Mouse (Mus musculus) MEL-GATA-1-ER (cell line): ENCODE measurements around the gene Mpped2.

Experiments used
- DNase-seq: peaks from one replicate; pipeline ENCODE4 v3.0.0-alpha.2; 2012; ENCODE audit warnings: low read depth; ENCODE audit errors: extremely low read depth

Mpped2 gene

DNA sequence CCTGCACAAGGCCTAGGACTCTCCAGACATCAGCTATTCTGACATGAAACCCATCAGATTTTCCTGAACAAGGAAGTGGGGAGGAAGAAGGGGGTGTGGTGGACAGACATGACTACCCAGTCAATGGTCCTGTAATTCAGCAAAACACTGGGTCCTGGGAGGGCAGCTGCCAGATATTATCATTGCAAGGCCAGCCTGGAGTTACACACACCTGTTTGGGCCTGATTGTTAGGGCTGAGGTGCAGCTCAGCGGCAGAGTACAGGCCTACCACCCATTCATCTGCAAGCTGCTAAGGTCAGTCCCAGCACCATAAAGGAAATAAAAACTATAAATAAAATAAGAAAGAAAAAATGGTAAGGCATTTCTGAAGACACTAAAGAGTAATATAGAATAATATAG is 52.3 kb downstream of the Mpped2 start:
- DNase-seq: no peak

DNA sequence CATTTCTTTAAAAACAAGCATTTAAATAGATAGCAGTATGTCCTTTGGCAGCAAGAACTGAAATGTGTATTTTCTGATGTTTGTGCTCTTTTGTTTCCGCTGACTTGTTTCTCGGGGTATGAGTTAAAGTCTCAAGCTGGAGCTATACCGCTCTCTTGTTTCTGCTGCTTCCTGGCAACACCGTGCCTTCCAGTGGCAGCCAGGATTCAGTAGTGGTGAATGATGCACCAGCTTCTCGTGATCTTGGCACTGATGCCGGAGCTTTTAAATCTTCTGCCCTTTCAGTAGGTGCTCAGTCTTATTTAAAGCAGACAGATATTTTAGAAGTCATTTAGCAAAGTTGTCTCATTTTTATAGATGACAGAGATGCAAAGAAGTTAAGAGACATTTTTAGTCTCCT is 53.1 kb downstream of the Mpped2 start:
- DNase-seq: no peak

DNA sequence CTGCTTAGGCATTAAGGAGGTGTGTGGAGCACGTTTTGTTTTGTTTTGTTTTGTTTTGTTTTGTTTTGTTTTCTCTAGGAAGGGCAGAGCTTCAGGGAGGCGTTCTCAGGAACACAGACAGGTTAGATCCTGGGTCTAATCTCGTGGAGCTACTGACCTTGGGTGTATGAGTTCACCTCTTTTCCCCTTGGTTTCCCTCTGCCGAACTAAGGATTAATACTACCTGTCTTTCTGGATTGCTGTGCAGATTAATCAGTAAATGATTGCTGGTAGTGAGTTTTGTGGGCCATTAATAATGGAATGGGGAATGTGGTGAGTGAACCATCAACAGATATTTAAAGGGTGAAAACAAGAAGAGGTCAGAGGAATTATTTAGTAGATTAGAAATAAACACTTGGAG is 53.8 kb downstream of the Mpped2 start:
- no peak for DNase-seq

DNA sequence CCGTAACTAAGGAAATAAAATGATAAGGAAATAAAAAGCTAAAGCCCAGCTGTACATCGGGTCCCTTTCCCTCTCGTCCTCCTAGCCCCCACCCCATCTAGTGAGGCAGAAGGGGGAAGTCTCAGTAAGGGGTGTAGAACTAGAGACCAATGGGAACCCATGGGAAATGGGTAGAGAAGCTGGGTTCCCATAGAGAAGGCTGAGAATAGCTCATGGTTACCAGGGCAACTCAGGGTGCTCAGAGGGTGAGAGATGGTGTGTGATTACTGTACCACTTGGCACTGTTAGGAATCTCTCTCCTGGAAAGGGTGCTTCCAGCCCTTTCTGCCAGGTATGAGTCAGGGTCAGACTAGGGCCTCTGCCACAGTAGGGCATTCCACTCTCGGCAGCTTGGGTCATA is 54.3 kb downstream of the Mpped2 start:
- DNase-seq: no peak

DNA sequence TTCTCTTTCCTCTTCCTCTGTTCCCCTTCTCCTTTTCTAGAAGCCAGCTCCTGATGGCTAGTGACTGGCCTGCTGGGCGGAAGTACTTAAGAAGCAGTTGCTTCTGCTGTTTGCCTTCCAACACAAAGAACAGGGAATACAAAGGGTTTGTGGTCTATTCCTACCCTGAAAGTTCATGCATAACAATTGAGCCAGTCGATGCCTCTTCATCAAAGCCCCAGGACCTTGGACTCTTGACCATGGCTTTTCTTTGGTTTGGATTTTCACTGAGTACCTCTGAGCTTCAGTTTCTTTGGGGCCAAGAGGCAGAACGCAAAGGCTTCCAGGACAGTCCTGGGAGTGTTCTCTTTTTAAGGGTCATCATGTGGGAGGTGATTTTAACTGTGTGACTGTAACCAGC is 57.8 kb downstream of the Mpped2 start:
- no peak for DNase-seq

DNA sequence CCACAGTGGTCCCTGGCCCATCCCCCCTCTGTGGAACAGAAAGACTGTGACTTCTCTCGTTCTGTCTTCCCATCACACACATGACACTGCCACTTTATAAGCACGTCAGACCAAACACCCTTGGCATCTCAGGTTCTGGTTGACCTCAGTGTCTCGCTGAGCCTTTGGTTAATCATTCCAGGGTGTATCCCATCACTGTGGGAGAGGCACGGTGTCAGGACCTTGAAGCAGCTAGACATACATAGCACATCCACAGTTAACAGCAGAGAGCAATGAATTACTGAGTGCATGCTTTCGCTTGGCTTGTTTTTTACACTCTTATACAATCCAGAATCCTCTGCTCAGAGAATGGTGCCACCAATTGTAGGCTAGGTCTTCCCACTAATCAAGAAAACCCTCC is 60.6 kb downstream of the Mpped2 start:
- DNase-seq: no peak

DNA sequence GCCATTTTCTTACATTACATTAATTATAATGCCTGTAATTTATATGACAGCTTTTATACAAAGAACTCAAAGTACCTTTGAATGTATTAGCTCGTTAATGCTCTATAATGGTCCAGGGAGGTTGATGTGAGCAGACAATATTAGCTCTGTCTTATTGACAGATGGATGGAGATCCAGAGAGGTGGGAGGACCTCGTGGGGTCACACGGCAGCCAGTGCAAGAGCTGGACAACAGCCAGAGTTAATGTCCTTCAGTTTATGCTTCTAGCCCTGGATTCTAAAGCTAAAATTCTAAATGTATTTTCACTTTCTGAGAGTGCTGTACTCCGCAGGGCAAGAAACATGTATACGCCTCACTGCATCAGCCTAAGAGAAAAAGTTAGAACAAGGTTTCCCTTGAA is 61.6 kb downstream of the Mpped2 start:
- DNase-seq: no peak

DNA sequence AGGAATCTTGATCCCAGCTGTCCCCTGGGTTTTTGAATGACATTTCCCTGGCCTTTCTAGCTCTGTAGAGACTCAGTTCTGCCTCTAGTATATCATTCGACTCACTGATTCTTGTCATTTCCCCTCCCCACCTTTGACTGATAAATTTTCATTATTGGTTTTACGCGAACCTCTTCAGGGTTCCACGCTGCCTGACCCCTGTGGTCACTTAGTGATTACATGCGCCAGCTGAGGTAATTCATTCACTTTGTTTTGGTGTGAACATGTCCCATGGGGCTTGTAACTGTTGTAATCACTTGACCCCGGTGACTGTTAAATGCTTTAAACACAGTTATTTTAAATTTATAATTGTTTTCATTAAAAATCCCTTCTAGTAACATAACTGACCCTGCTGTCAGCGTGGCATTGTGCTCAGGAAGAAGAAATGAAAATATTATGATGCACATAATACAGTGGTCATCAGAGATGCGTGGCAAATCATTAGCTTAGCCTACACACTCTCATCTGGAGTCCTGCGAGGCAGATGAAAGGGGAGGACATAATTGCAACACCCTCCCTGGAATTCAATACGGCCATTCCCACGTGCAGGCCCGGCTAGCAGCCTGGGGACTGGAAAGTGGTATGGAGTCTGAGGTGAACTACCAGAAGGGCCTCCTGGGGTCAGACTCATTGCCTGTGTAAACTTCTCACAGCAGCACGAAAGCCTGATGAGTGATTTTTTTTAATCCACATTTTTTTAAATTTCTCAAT is 63.5 kb downstream of the Mpped2 start:
- no peak for DNase-seq

DNA sequence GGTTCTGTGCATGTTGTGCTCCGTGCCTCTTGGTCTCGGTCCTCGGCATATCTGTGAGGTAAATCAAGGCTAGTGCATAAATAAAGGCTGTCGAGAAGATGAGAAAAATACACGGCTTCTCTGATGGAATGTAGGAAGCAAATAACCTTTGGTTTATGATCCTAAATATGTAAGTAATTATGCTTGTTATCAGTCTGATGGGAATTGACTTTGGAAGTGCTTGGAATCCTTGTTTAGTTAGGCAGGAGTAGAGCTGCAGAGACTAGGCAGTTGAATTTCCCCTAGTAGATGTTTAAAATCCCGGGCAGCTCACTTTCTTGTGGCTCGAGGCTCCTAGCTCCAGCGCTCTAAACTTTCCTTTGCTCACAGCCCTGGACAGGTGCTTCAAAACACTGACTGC is 69.9 kb downstream of the Mpped2 start:
- DNase-seq: no peak

DNA sequence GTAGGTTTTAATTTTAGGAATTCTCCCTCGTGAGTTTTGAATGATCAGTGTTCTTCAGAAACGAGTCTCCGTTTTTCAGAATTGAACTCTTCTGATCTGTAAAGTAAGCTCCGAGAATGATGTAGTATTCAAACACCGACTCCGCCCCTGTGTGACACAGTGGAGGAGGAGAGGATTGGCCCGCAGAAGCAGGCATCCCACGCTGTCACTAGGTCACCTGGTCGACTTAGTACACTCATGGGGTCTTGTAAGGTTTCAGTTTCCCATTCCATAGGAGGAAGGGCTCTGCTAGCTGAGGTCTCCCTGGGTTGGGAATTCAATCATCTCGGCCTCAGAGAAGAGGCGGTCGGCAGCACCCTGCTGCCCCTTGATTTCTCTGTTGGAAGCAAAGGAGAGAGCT is 76.2 kb downstream of the Mpped2 start:
- no peak for DNase-seq

DNA sequence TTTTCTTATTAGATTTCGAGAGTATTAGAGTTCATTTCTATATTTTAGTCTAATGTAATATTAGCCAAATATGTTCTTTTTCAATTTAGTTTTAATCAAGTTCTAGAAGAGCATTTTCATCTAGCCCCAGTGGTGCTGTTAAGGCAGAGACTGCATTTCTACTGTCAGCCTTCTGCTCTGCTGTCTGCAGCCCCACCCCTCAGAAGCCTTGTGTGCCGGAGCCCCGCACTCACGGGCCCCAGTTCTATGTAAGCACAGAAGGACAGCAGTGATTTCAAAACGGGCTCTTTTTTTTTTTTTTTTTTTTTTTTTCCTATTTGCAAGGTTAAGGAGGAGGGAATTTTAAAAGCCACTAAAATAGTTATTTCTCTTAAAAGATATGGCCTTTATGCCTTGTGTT is 79.6 kb downstream of the Mpped2 start:
- DNase-seq: no peak

DNA sequence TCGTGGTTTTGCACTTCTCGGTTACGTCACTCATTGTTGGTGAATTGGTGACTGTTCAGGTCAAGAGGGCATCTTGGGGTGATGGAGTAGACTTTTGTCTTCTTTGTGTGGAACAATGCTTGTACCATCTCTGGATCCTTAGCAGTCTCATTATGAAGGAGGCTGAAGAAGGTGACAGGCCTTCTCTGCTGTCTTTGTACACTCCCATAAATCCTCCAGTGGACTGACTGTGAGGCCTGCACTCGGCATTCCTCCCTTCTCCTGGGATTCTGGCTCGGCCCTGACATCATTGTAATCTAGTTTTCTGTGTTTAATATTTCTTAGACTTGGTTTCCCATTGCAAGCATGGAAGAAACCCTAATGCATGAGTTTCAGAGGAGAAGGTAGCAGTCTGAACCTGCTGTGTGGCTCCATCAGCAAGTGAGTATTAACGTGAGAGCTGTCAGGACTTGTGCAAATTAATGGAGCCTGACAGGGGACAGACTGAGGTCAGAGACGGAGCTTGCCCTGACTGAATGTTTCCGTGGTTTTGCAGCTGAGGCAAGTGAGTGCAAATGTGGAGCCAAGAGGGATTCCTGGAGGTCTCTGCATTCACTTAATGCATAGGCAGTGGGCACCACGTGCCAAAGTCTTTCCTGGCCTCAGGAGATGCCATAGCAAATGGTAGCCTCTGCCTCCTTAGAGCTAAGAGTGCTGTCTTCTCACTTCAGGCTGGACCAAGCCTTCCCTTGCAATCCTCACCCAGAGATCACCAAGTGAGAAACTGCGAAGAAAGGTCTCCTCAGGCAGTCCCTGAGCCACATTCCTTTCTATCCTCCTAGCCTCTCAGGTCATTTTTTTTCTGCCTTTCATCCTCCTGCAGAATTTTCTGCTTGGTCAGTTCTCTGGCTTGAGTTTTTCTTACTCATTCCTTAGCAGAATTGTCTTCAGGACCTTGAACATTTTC is 81.5 kb downstream of the Mpped2 start:
- DNase-seq: no peak

DNA sequence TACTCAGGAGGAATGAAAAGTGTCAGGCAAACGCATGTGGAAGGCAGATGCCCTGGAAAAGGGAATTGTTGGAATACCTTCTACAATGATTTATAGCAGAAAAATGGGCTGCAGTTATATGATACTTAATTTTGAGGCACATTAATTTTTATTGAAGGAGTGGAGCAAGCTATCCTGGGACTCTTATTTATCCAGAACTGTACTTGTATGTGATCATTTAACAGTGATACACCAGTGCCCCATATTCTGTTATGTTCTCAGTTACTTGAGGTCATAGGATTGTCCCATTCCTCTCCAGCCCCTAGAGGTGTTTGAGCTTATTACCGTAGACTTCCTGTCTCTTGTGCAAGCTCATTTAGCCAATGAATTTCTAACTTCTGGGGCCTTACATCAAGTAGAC is 82.9 kb downstream of the Mpped2 start:
- no peak for DNase-seq

DNA sequence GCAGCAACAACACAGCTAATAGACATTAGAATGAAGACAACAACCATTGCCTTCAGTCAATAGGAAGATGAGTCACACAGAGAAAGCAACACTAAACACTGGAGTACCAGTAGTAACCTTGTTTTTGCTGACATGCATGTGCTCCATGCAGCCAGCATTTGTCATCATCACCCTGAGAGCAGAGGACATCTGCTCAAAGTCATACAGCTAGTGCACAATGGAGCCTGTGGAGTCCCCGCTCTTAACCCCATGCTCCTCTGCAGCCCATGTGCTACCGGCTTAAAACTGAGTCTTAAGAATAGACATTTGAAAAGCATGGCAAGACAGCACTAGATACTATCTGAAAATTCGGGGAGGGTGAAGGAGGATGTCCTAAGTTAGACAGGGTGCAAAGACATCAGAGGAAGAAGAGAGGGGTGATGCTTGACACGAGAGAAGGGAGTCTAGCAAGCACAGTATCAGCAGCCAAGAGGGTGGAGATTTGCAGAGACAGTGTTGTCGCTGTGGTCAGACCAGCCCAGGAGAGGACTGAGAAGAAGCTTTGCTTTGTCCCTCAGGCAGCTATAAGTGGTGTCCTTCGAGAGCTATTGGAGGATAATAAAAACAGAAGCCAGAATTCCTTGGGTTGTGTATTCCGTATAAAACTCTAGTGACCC is 85.9 kb downstream of the Mpped2 start:
- no peak for DNase-seq

DNA sequence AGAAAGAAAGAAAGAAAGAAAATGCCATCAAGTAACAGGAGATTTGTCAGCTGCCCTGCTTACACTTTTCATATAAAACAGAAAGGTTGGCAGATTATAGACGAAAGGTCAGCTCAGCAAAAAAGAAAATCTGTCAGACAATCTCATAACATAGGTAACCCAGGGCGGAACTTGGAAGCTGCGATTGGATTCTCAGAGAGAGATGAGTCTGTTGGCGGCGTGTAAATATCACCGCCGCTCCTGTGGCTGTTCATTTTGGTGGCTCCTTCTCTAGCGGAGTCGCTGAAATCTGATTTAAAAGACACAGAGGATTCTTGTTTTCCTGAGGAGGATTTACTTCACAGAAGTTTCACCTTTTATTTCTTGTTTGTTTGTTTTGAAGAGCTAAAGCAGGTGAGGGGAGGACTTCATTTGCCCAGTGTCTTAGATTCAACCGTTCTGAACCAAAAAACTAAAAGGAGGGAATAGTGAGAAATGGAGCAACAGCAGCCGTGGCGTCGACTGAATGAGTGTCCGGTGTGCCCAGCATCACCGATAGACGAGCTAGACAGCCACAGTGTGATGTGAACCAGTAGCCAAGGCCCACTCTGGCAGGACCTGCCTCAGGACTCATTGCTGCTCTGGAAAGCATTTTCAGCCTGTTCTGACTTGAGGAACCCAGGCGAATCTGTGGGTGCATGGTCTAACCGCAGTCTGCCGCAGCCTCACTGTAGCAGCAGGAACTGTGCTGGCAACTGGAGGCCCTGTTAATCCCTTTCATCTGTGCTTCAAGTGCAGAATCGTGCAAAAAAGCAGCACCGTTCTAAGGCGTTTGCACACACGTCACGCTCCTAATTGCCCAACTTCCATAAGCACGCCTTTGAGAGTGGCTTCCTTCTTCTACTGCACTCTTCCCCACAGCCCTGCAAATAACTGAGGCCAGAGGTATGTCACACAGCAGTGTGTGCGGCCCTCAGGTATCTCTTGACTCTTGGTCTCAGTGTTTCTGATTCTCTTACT is 88.4 kb downstream of the Mpped2 start:
- no peak for DNase-seq

DNA sequence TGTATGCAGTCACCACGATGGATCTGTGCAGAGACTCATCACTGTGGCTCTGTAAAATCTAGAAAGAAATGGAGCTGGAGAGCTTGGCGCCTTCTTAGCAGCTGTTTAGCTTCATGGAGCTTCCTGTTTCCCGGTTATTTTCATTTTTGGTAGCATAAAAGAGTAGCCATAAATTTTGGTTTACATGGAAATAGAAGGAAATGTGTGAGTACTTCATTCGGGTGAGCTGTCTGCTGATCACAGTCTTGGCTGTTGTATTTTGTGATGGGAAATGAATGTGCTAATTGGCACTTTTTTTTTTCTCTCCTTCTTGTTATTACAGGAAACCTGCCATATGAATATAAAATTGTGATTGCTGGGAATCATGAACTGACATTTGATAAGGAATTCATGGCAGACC is 90.2 kb downstream of the Mpped2 start:
- DNase-seq: no peak

DNA sequence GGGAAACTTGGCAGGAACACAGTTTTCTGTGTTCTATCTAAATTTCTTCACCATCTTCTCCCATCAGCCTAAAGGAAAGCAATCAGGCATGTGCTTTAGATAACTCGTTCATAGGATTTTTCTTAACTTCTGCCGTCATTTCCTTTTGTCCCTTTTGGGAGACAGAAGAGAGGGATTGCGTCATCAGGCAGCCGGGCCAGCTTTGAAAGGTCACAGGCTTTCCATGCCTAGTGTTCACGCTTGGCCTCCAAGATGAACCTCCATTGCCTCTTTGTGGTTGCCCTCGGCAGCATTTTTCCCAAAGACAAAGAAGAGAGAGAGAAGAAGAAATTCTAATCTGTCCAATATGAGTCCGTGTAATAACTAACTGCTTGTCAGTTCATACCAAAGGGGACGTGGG is 95.0 kb downstream of the Mpped2 start:
- DNase-seq: no peak

DNA sequence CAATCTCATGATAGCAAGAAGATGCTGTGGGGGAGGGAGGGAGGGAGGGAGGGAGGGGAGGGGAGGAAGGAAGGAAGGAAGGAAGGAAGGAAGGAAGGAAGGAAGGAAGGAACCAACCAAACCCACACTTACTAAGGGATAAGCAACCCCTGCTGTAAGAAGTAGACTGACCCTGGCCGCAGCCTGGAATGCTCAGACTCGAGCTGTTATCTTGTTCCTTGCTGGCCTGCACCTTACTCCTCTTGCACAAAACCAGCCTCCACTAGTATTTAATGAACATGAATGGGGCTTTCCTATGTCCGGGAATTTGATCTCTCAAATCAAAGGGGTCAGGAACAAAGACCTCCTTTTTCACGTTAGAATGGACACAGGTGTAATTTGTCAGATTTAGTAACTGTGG is 95.5 kb downstream of the Mpped2 start:
- DNase-seq: no peak

DNA sequence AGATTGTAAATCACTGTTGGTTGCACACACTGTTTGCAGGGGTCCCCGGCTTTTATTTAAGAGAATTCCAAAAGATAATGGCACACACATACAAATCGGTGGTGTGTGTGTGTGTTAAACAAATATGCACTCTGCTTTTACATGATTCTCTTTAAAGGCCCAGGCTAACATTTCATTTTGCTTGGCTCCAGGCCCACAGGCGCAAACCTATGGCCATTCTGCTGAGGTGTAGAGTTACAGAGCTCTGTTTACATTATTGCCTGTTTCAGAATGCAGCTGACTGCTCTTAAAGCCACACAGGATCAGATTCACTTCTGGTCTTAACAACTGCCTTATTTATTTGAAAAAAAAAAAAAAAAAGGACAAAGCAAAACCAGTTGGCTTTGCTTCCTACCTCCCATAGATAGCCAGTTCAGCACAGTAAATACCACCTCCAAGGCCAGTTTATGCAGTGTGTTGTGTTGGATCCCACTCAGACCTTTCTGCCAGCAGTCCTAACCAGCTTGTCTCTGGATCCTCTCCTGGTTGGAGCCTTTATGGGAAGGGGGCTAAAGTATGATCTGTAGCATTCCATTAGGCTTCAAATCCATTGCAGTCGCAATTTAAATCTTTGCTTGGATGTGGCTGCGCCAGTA is 96.7 kb downstream of the Mpped2 start:
- no peak for DNase-seq

DNA sequence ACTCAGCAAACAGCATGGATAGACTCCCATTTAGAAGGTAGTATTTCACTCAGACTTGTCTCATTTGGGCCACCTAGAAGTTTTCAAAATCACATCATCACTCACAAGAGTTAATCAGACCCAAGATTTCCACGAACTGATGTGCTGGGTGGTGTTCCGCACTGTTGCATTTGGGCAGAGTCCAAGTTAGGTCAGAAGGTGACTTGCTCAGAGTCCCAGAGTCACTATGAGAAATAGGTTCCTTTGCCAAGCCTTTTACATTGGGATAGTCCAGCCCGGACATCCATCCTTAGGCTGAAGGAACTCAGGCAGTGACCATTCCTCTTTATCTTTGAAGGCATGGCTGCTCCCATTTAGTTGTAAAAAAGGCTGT is 97.2 kb downstream of the Mpped2 start:
- DNase-seq: no peak

DNA sequence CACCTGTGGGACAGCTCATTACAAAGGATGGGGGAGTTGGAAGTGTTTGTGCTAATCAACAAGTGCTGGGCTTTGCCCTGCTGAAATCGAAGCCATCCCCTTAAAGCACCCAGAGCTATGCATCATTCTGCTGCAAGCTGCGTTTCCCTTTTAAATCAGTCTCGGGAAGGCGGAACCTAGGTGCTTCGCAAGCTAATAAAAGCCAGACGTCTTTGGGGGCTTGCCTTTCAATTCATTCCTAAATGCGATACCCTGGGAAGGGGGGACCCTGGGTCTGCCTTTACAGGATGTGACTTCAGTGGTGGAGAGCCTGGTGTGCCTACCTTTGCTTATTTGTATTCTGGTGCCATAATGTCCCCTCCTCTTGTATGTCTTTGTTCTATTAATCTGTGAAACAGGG is 103.2 kb downstream of the Mpped2 start:
- no peak for DNase-seq
